Mouse (Mus musculus): ENCODE results near the gene Kndc1.

DNA sequence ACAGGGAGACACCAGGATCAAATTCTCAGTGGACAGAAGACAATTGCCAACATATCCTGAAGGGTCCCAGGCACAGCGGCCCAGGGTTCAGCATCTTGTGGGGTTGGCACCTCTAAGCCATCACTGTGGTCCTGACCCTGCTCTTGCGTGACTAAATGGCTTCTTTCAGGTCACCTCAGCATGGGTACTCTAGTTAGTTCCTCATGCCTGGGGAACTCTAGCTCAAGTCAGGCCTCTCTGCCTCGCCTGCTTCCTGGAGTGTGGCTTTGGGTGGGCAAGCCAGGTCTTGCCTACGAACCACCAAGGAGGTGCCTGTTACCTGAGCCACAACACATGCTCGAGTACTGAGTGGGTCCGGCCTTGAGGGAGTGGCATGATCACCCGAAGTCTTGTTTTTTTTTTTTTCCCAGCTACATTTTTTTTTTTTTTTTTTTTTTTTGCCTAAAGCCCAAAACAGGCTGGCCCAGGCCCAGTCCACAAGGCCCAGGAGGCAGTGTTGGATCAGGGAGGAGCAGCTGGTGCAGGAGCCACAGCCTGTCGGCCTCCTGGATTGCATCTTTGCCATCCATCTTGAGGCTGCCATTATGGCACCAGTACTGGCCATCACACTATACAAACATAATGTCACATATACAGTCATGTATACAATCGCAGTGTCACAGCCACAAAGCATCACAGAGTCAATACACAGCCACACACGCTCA is 75.9 kb downstream of the Kndc1 start:
- TF ChIP-seq CTCF (IDR thresholded peaks at IDR 0.05; ENCODE audit: insufficient read depth, low read length) = no peak
- TF ChIP-seq POLR2A (IDR thresholded peaks at IDR 0.05; ENCODE audit: borderline replicate concordance, extremely low read depth, low read depth, low read length) = no peak
